Mouse (Mus musculus) layer of hippocampus, adult 2 months (tissue): ENCODE measurements around the gene Pcnx. TPM values are rescaled to one million over a fixed set of nuclear protein-coding genes. Genes with fewer than 3 reads are reported as not detected.

ENCODE experiments used
- DNase-seq, 2 experiments: peaks; one replicate each; pipeline ENCODE4 v3.0.0; 2022; ENCODE audit warnings: low spot score in 2 of 2
- H3K27ac ChIP-seq: fragments of 200-600 bp; 2 replicates; pipeline ENCODE4 v1.8.1; 2022
- H3K4me3 ChIP-seq: fragments of 200-600 bp; 2 replicates; pipeline ENCODE4 v1.8.1; 2022; ENCODE audit warnings: mild to moderate bottlenecking
- CTCF ChIP-seq: fragments of 200-600 bp; conservative IDR thresholded peaks from 2 replicates; pipeline ENCODE4 v1.8.1; 2022; ENCODE audit warnings: antibody characterized with exemption, mild to moderate bottlenecking, moderate library complexity
- total RNA-seq, 2 experiments: library from RNA; stranded (reverse); gene quantifications; 2 replicates each; pipeline ENCODE4 v1.2.3; 2021

Pcnx gene
- total RNA-seq, 2 experiments from 2014 or later = 110 to 112 TPM

GRCm38 (mm10) chr12:81885982-81886381, 26.2 kb downstream of the Pcnx start:
- no peak for DNase-seq
- H3K27ac ChIP-seq = no peak overlapping the region
- no peak for TF ChIP-seq CTCF
- no peak overlapping the region for H3K4me3 ChIP-seq

- TF ChIP-seq CTCF = no peak
- Histone ChIP-seq H3K27ac (no peak overlapping the region), H3K4me3 (no peak overlapping the region)
- no peak for DNase-seq
Observed at GRCm38 (mm10) chr12:81888954-81889353, 29.1 kb downstream of the Pcnx start.

GRCm38 (mm10) chr12:81891946-81892345, 32.1 kb downstream of the Pcnx start:
- DNase-seq = no peak
- H3K27ac ChIP-seq = no peak overlapping the region
- no peak for TF ChIP-seq CTCF

GRCm38 (mm10) chr12:81894311-81894710, 34.5 kb downstream of the Pcnx start:
- no peak for TF ChIP-seq CTCF
- peak in 1 of 2 experiments; percentile 44 for DNase-seq
- no peak overlapping the region for H3K4me3 ChIP-seq
- H3K27ac ChIP-seq = peak overlapping the region; percentile 32; the same call in 1 of the 2 replicates

More at GRCm38 (mm10) chr12:81891946-81892345, 32.1 kb downstream of the Pcnx start:
- H3K4me3 ChIP-seq = no peak overlapping the region

GRCm38 (mm10) chr12:81895986-81896385, 36.2 kb downstream of the Pcnx start:
- DNase-seq = no peak
- no peak overlapping the region for H3K4me3 ChIP-seq
- H3K27ac ChIP-seq = no peak overlapping the region
- no peak for TF ChIP-seq CTCF

GRCm38 (mm10) chr12:81904456-81904855, 44.6 kb downstream of the Pcnx start:
- DNase-seq = no peak
- TF ChIP-seq CTCF = no peak
- H3K27ac ChIP-seq = no peak overlapping the region
- H3K4me3 ChIP-seq = no peak overlapping the region

- H3K27ac ChIP-seq = no peak overlapping the region
- DNase-seq = no peak
- no peak for TF ChIP-seq CTCF
- no peak overlapping the region for H3K4me3 ChIP-seq
Observed at GRCm38 (mm10) chr12:81905865-81906264, 46.0 kb downstream of the Pcnx start.

- TF ChIP-seq CTCF = no peak
- H3K27ac ChIP-seq = no peak overlapping the region
Observed at GRCm38 (mm10) chr12:81907741-81908357, 48.0 kb downstream of the Pcnx start.

GRCm38 (mm10) chr12:81910439-81910838, 50.6 kb downstream of the Pcnx start:
- no peak overlapping the region for H3K4me3 ChIP-seq
- H3K27ac ChIP-seq = peak overlapping the region; percentile 39; the same call in 1 of the 2 replicates

More at GRCm38 (mm10) chr12:81907741-81908357, 48.0 kb downstream of the Pcnx start:
- no peak for DNase-seq
- no peak overlapping the region for H3K4me3 ChIP-seq

GRCm38 (mm10) chr12:81915176-81915950, 55.5 kb downstream of the Pcnx start:
- peak; percentile 66 to 79 for DNase-seq
- TF ChIP-seq CTCF = peak; percentile 93
- no peak overlapping the region for H3K27ac ChIP-seq
- no peak overlapping the region for H3K4me3 ChIP-seq

More at GRCm38 (mm10) chr12:81910439-81910838, 50.6 kb downstream of the Pcnx start:
- no peak for TF ChIP-seq CTCF
- no peak for DNase-seq

- H3K27ac ChIP-seq = peak overlapping the region; percentile 23; the same call in 1 of the 2 replicates
- DNase-seq = no peak
- TF ChIP-seq CTCF = no peak
- H3K4me3 ChIP-seq = no peak overlapping the region
Observed at GRCm38 (mm10) chr12:81918346-81918745, 58.5 kb downstream of the Pcnx start.

- peak overlapping the region; percentile 23 for H3K27ac ChIP-seq
- no peak for TF ChIP-seq CTCF
- no peak overlapping the region for H3K4me3 ChIP-seq
- DNase-seq = no peak
Observed at GRCm38 (mm10) chr12:81918886-81919285, 59.1 kb downstream of the Pcnx start.

- H3K27ac ChIP-seq = no peak overlapping the region
- no peak for TF ChIP-seq CTCF
- no peak for DNase-seq
- H3K4me3 ChIP-seq = no peak overlapping the region
Observed at GRCm38 (mm10) chr12:81920027-81920426, 60.2 kb downstream of the Pcnx start.

- TF ChIP-seq CTCF = no peak
- Histone ChIP-seq H3K4me3 (no peak overlapping the region), H3K27ac (no peak overlapping the region)
- no peak for DNase-seq
Observed at GRCm38 (mm10) chr12:81920614-81921013, 60.8 kb downstream of the Pcnx start.
